ENCODE assay signal across 19 mouse cellular contexts in the genomic region with DNA sequence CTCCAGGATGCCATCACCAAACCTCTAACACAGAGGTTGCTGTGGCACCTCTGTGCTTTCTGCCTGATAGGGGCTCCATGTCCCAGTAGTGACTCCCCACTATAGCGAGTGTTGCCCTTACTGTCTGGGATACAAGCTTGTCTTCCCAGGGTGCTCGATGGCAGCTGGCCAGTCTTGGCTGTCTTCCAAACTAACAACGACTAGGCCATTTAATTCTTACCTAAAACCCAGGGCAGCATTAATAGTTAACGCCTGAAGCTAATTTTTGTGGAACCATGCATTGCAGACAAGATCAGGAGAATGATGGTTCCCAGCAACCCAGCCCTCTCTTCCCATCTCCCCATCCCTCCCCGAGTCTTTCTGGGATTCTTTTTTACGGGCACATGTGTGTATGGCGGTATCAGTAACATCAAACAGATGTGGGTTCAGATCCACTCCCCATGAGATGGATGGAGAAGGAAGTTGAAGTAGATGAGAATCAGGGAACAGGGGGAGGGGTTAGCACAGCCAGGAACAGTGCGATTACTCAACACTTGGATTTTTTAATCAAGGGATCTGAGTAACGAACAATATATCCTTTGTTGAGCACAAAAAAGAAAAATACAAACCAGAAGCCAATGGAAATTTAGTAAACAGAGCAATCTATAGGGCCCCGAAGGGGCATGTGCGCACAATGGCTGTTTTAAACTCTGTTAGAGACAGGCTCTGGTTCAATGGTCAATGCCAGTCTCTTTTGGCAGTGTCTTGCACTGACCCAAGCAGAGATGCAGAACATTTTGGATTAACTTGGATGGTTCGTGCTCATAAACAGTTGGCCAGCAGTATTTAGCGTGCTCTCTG.
DNase-seq lines count a peak whose midpoint lies in the region; ATAC-seq and TF ChIP-seq lines count a peak whose summit lies in the region.
"Had no signal": no experiment of that assay in that cellular context is flagged by ENCODE, and none has a peak within 500 bp of the region (broad histone marks: within the 10 kb centered on the region; RNA-seq: fewer than 3 reads in every experiment).

No protein-coding gene starts in this region.

- 52% methylated on average over 13 of the region's 13 CpGs for WGBS in kidney, adult 2 months
- WGBS in kidney, embryonic 16.5 days, result 76% methylated on average over 13 of the region's 13 CpGs

- H3K27me3 ChIP-seq in kidney, adult 2 months (replicated peaks; ENCODE audit: control insufficient read depth, insufficient read depth, low read length), result no peaks in the 10 kb centered on the region
- no peaks in the 10 kb centered on the region for H3K27me3 ChIP-seq in kidney, embryonic 16.5 days (ENCODE audit: insufficient read depth, low read length)

- no peak overlapping the region for H3K9ac ChIP-seq in kidney, embryonic 16.5 days (replicated peaks; ENCODE audit: low read length)
- H3K9ac ChIP-seq: liver, postnatal 0 days had no signal

- no peak overlapping the region for H3K27ac ChIP-seq in kidney, adult 2 months (ENCODE audit: insufficient read depth, low read depth, low read length)
- H3K27ac ChIP-seq in kidney, embryonic 16.5 days (ENCODE audit: low read length), result no peak overlapping the region

- no peaks in the 10 kb centered on the region for H3K4me1 ChIP-seq in kidney, adult 2 months (ENCODE audit: control insufficient read depth, insufficient read depth, low read length)
- H3K4me1 ChIP-seq in kidney, embryonic 16.5 days (ENCODE audit: insufficient read depth, low read length), result no peaks in the 10 kb centered on the region

- peak; percentile 34 for DNase-seq in adrenal gland, postnatal 10 days
- DNase-seq in adrenal gland, adult 18-20 months (ENCODE audit: low spot score in 2 of 2), result no peak
- peak; percentile 88 for DNase-seq in kidney, adult 2 months
- peak; percentile 37 for DNase-seq in brain, embryonic 14.5 days (ENCODE audit: low read depth)
- peak; percentile 72 to 82 for DNase-seq in kidney, postnatal 25 days
- DNase-seq: cerebellum, adult 11 months; cerebellum, postnatal 36 days; gastrocnemius, postnatal 36 days; liver, postnatal 0 days; lung, postnatal 14 days; right cerebral cortex, adult 18-20 months had no signal

- no peak for TF ChIP-seq CTCF in kidney, adult 2 months (conservative IDR thresholded peaks at IDR 0.05; ENCODE audit: insufficient read depth, insufficient read length, low read depth, low read length)
- TF ChIP-seq CTCF in brain, embryonic 14.5 days (IDR thresholded peaks at IDR 0.05; ENCODE audit: borderline replicate concordance, extremely low read depth, insufficient read depth, insufficient read length), result no peak

- no peaks in the 10 kb centered on the region for H3K36me3 ChIP-seq in kidney, adult 2 months (ENCODE audit: control insufficient read depth, insufficient read depth, low read length)
- H3K36me3 ChIP-seq in kidney, embryonic 16.5 days (ENCODE audit: insufficient read depth, low read length), result no peaks in the 10 kb centered on the region

- H3K4me2 ChIP-seq in kidney, embryonic 16.5 days (replicated peaks; ENCODE audit: low read depth, low read length), result no peak overlapping the region

- H3K9me3 ChIP-seq in kidney, embryonic 16.5 days (ENCODE audit: low read length), result no peaks in the 10 kb centered on the region

- no peak for ATAC-seq in kidney, embryonic 16.5 days (ENCODE audit: low FRiP score, low TSS enrichment)
- ATAC-seq in activated CD4-positive, CD25-positive, alpha-beta regulatory T cell, adult 4 months, result no peak
- no peak for ATAC-seq in granulocyte monocyte progenitor cell, adult 5-6 weeks (replicated peaks; ENCODE audit: poor library complexity, severe bottlenecking)
- ATAC-seq: CD4-positive, CD25-positive, alpha-beta regulatory T cell, adult 4 months; forebrain, embryonic 16.5 days; hindbrain, embryonic 16.5 days; intestine, embryonic 16.5 days; liver, postnatal 0 days; midbrain, embryonic 16.5 days had no signal

- TF ChIP-seq POLR2A in kidney, adult 2 months (IDR thresholded peaks at IDR 0.05; ENCODE audit: low read depth, low read length), result no peak
- TF ChIP-seq POLR2A in brain, embryonic 14.5 days (IDR thresholded peaks at IDR 0.05; ENCODE audit: borderline replicate concordance, extremely low read depth, insufficient read depth, insufficient read length, poor library complexity, severe bottlenecking), result no peak

- no peak overlapping the region for H3K4me3 ChIP-seq in kidney, adult 2 months (ENCODE audit: insufficient read depth, low read depth, low read length)
- H3K4me3 ChIP-seq in kidney, embryonic 16.5 days (ENCODE audit: low read length), result no peak overlapping the region

Comparison
In these comparisons a context has a peak if more than half of its experiments do, and no peak if none do; other contexts are left out.
1. DNase-seq: peak in adrenal gland, postnatal 10 days (single experiment), kidney, adult 2 months (single experiment), brain, embryonic 14.5 days (single experiment) and kidney, postnatal 25 days (2 of 2); none in adrenal gland, adult 18-20 months (0 of 2).